Mouse (Mus musculus) ES-Bruce4 (cell line): ENCODE results near the gene Pnldc1. TPM values are rescaled to one million over a fixed set of nuclear protein-coding genes. Genes with fewer than 3 reads are reported as not detected.
"Not testable (repeated sequence)": the region's sequence is repeated elsewhere in the genome, so short reads cannot be mapped to it uniquely, and the experiment has no call there.

Source experiments
- H3K27ac ChIP-seq: 2 replicates; pipeline ENCODE4 v1.5.1; 2012; ENCODE audit warnings: low read length, inconsistent platforms; ENCODE audit not compliant: insufficient read depth
- H3K27me3 ChIP-seq: 2 replicates; pipeline ENCODE4 v1.6.1; 2012; ENCODE audit warnings: mild to moderate bottlenecking, low read length, inconsistent platforms; ENCODE audit not compliant: control insufficient read depth, poor library complexity, insufficient read depth, severe bottlenecking
- H3K36me3 ChIP-seq: 2 replicates; pipeline ENCODE4 v1.6.1; 2012; ENCODE audit warnings: inconsistent platforms, mild to moderate bottlenecking, low read length, moderate library complexity; ENCODE audit not compliant: control insufficient read depth, poor library complexity, insufficient read depth, severe bottlenecking
- H3K4me1 ChIP-seq: one replicate; pipeline ENCODE4 v1.8.1; 2011; ENCODE audit warnings: low read length; ENCODE audit not compliant: control insufficient read depth, insufficient read depth
- H3K4me3 ChIP-seq: 2 replicates; pipeline ENCODE4 v1.5.1; 2011; ENCODE audit warnings: low read depth, mild to moderate bottlenecking, low read length
- H3K9ac ChIP-seq: 2 replicates; pipeline ENCODE4 v1.6.1; 2012; ENCODE audit warnings: low read depth, mild to moderate bottlenecking, inconsistent platforms; ENCODE audit not compliant: poor library complexity, severe bottlenecking
- H3K9me3 ChIP-seq: replicated peaks from 2 replicates; pipeline ENCODE4 v1.6.1; 2012; ENCODE audit warnings: mild to moderate bottlenecking, low read length, inconsistent platforms; ENCODE audit not compliant: control insufficient read depth, poor library complexity, insufficient read depth, severe bottlenecking
- CTCF ChIP-seq: IDR thresholded peaks from one replicate; pipeline ENCODE4 v1.8.1; 2011; ENCODE audit warnings: low read depth, low read length
- EP300 ChIP-seq: IDR thresholded peaks from 2 replicates; pipeline ENCODE4 v1.6.1; 2011; ENCODE audit warnings: low read depth, low read length; ENCODE audit not compliant: insufficient read depth
- POLR2A ChIP-seq: IDR thresholded peaks from one replicate; pipeline ENCODE4 v1.8.1; 2011; ENCODE audit warnings: low read length; ENCODE audit not compliant: insufficient read depth
- polyA plus RNA-seq: library from polyadenylated mRNA; stranded (reverse); fragments of >200 nt; gene quantifications from 2 replicates; pipeline ENCODE4 v1.2.4, GENCODE M21; 2011; ENCODE audit warnings: low read depth; ENCODE audit not compliant: missing spikeins, insufficient read depth, insufficient read length

The Pnldc1 gene
- polyA plus RNA-seq, 1 experiment = 31.8 TPM

DNA sequence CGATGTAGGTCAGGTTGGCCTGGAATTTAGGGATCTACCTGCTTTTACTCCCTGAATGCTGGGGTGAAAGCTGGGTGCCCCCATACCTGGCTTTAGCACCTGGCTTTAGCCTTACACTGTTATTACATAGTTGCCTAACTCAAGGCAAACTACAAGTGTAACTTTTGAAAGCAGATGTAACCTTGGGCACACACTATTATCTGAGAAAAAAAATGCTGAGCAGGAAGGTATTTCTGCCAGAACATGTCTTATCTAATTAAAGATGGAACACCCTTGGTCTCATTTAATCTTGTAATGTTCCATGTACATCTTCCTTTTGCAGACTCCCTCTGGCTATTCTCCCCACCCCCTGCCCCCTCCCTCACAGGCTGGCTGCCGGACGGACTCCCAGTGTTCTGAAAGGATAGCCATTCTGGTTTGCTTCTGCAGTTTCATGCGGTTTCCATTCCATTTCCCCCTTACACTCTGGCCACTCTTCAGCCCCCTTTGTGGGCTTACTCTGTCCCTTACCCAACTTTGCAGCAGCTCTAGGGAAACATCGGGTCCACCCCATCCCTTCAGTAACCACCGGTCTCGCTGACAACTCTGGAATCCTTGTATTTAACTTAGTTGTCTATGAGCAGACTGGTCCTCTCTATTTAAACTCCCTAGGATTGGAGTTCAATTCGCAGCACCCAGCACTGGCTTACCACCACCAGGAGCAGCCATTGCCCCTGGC lies 31.7 kb upstream of the Pnldc1 start:
- Histone ChIP-seq H3K27me3 (no peaks in the 10 kb centered on the region), H3K9me3 (no peaks in the 10 kb centered on the region), H3K27ac (no peak overlapping the region), H3K9ac (no peak overlapping the region), H3K36me3 (peaks cover 16% of the 10 kb centered on the region), H3K4me3 (no peak overlapping the region), H3K4me1 (no peaks in the 10 kb centered on the region)
- TF ChIP-seq CTCF (no peak), POLR2A (no peak), EP300 (no peak)

DNA sequence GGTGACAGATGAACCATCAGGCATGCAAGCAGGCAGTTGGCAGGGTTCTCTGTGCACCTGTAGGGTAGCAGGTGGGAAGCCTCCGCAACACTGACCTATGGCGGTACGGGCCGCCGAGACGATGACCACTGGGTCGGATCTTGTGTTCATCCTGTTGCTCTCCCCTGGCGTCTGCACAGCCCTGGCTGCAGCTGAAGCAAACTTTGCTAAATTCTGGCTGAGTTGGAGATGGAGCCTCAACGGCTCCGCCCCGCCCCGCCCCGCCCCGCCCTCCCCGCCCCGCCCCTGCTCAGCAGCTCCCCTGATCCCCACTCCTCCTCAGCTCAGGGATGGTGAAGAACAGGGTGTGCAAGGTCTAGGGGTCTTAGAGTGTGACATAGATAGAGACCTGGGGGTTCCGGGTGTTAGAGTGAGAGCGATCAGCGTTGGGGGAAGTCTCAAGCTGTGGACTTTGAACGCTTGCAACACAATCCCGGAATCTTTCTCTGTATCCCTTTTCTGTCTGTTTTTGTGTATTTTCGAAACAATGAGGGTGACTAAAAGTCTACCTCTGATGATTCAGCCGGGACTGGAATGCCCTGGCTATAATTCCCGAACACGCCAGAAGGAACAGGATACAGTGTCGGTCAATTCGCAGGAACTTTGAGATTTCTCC lies 30.2 kb upstream of the Pnldc1 start, which contains the start of gene Acat3:
TSS of gene Acat3 (minus strand) at position 450 of the 655 bp plus-strand sequence.
- H3K27ac ChIP-seq = no peak within 1 kb of the TSS
- peaks cover 13% of the 10 kb centered on the region for H3K36me3 ChIP-seq
- peak within 1 kb of the TSS; percentile 56 for H3K4me3 ChIP-seq
- H3K4me1 ChIP-seq = no peaks in the 10 kb centered on the region
- no peaks in the 10 kb centered on the region for H3K27me3 ChIP-seq
- no peak within 1 kb of the TSS for H3K9ac ChIP-seq
- TF ChIP-seq POLR2A (no peak), EP300 (no peak), CTCF (no peak)
- H3K9me3 ChIP-seq = no peaks in the 10 kb centered on the region

DNA sequence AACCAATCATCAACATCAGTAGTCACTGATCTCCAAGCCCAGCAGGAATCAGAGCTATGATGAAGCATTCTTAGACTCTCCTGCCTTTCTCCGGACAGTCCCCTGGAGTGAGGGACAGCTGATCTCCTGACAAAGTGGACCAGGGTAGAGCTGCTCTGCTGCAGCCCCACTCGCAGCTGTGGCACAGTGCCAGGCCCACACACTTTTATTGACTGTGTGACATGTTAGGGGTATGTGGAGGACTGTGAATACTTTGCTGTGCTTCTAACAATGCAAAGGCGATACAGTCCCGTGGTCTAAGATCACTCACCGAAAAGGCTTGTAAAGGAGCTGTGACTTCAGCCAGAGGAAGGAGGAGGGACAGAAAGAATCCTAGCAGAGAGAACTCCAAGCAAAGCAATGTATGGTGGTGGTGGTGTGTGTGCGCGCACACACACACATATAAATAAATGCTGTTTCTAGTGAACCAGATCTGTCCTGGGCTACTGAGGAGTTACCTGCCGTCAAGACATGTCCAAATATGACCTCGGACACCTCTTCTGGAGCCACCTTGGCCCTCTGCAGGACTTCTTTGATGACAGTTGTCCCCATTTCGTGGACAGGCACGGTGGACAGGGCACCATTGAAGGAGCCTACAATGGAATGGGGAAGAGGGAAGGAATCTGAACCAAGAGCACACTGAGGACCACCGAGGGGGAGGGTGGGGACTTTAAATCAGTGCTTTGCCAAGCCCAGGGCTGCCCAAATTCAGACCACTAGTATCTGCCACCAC lies 29.5 kb upstream of the Pnldc1 start:
- H3K27ac ChIP-seq, H3K4me1 ChIP-seq, H3K9me3 ChIP-seq, H3K9ac ChIP-seq, H3K36me3 ChIP-seq, H3K27me3 ChIP-seq: not testable (repeated sequence)
- peak overlapping the region; percentile 56 for H3K4me3 ChIP-seq

DNA sequence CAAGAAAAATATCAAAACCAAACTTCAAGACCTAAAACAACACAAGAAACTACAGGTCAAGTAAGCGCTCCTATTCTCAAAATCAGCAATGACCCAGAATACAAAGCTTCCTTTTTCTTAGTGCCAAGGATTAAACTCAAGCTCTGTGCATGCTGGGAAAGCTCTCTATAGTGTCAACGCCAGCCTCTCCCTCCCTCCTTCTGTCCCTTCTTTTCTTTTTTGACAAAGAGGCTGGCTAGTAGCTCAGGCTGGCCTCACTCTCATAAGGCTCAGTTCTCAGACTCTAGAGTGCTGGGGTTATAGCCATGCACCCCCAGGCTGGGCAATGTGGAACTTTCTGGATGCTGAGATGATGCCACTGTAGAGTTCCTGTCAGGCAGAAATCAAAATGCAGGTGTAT lies 28.0 kb upstream of the Pnldc1 start:
- no peak for TF ChIP-seq EP300
- no peak for TF ChIP-seq POLR2A
- no peak for TF ChIP-seq CTCF

DNA sequence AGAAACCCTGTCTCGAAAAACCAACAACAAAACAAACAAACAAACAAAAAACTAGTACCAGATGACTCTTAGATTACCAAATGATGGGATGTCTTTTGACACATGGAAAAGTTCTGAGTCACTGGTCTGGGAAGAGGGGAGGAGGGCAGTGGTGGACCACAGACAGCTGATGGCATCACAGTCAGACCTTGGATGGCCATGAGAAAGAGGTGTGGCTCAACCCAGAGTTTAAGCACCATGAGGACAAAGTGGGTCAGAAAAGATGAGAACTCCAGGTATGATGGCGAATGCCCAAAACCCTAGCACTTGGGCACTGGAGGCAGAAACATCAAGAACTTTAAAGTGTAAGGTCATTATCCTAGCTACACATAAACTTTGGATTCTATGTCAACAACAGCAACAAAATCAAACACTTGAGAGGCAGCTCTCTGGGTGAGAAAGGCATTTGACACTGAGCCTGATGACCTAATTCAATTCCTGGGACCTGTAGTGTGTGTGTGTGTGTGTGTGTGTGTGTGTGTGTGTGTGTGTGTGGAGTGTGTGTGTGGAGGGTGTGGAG lies 27.5 kb upstream of the Pnldc1 start:
- no peak overlapping the region for H3K27ac ChIP-seq
- TF ChIP-seq POLR2A (no peak), CTCF (no peak), EP300 (no peak)
- no peaks in the 10 kb centered on the region for H3K9me3 ChIP-seq
- H3K4me1 ChIP-seq = no peaks in the 10 kb centered on the region
- no peak overlapping the region for H3K9ac ChIP-seq
- H3K4me3 ChIP-seq = no peak overlapping the region
- H3K36me3 ChIP-seq = no peaks in the 10 kb centered on the region
- H3K27me3 ChIP-seq = no peaks in the 10 kb centered on the region

More for the DNA sequence above, 28.0 kb upstream of the Pnldc1 start:
- H3K27me3 ChIP-seq = no peaks in the 10 kb centered on the region
- H3K4me1 ChIP-seq = no peaks in the 10 kb centered on the region
- H3K9ac ChIP-seq = no peak overlapping the region
- H3K36me3 ChIP-seq = peaks cover 2% of the 10 kb centered on the region; the same call in 1 of the 2 replicates
- H3K27ac ChIP-seq = no peak overlapping the region
- H3K4me3 ChIP-seq = no peak overlapping the region
- no peaks in the 10 kb centered on the region for H3K9me3 ChIP-seq
